Mouse (Mus musculus) hindlimb bud, embryonic 11.5 days (tissue): ENCODE results near the gene Syt7.
A peak's percentile ranks its signal among the peaks of the same experiment; 100 is the strongest.

ENCODE experiments used
- DNase-seq: peaks from one replicate; pipeline ENCODE4 v3.0.0-alpha.2; 2012; ENCODE audit warnings: low read depth, low spot score; ENCODE audit errors: extremely low spot score

Gene Syt7

DNA sequence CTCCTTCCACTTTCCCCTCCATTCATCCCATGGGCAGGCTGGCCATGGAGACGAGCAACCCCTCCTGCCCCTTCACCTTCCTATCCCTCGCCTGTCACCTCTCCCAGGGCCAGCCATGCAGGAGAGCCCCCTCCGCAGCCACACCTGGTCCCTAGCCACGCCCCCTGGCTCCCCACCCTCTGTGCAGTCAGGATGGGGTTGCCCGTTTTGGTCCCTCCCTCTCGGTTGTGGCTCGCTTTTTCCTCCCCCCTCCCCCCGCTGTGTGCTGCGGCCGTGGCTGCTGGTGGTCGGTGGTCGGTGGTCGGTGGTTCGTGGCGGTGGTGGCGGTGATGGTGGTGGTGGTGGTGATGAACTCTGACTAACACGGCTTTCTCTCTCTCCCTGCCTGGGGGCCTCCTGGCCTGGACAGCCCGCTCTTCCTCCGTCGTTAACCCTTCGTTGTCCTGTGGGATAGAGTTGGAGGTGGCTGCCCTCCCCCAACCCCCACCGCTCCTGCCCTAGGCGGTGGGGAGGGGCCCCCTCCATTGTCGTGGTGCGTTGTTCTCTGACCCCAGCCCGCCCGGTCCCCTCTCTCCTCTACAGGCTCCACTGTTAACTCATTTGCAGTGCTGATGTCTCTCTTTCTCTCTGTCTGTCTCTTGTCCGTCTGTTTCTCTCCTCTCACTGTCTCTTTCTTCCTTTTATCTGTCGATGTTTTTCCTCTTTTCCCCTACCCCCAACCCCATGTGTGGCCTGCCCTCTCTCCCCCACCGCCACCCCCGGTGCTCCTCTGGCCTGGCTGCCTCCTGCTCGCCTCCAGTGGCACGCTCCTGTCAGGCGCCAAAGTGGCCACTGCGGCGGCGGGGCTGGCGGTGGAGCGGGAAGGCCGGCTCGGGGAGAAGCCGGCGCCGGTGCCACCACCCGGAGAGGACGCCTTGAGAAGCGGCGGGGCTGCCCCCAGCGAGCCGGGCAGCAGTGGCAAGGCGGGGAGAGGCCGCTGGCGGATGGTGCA lies 33.4 kb downstream of the Syt7 start:
- no peak for DNase-seq

DNA sequence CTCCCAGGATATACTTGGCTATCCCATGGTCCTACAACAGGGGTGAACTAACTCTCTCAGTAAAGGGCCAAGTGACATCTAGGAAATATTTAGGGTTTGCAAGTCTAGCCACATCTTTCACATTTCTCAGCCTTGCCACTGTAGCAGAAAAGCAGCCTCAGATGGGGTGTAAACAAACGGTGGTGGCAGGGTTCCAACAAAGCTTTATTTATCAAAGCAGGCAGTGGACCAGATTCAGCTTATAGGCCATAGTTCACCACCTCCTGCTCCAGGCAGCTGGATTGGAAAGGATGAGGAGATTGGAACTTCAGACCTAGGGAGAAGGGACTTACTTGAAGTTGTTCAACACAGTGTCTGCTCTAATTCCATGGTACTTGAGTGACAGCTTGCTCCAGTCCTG lies 35.9 kb downstream of the Syt7 start:
- no peak for DNase-seq

DNA sequence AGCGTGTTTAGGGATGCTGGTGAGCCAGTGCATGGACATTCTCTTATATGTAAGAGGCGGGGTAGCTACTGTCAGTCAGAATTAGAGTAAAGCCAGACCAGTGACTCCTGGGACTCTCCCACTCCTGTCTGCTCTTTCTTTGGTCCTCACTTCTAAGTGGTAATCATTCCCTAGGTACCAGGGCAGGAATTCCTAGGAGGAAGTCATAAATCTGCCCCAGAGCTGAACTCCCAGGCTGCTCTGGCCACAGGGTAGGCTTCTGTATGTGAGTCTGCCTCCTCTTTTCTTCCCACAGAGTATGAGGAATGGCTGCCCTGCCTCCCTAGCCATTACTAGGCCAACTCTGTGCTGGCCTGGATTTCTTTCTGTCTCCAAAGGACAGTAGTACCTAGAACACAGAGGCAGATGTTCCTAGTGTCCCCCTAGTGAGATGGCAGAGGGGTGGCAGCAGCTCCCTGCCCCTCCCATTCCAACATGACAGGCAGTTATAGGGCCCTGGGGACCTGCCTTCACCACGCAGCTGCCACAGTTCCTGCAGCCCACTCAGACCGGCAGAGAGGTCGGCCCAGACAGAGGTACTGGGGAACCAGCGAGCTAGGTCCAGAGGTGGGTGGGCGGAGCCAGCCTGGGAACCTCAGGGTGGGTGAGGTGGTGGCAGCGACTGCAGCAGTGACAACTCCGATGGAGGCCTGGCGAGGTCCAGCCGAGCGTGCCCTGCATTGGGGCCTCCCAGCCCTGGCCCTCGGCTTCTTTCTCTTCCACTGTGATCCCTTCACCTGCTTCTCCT lies 36.8 kb downstream of the Syt7 start:
- no peak for DNase-seq

DNA sequence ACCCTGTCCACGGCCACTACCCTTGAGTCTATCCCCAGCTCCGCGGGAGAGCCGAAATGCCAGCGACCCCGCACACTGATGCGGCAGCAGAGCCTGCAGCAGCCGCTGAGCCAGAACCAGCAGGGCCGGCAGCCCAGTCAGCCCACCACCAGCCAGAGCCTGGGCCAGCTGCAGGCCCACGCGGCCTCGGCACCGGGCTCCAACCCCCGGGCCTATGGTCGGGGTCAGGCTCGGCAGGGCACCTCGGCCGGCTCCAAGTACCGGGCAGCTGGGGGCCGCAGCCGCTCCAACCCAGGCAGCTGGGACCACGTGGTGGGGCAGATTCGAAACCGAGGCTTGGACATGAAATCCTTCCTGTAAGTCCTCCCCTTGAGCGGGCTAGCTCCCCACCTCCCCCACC lies 37.4 kb downstream of the Syt7 start:
- DNase-seq = no peak

DNA sequence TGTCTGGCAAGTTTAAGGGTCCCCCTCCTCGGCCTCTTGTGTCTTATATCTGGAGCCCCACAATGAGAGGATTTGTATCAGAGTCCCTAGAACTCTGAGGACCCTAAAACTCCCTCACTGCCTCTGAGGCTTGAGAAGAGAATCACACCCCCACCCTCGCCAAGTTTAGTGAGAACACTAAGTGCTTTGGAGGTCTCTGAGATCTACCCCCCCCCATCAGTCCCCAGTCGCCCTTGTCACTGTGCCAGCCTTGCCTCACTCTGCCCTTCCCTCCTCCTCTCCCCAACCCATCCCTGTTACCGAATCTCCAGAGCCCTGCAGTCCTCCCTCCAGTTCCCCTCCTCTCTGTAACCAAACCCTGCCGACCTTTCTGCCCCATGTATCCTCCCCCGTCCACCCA lies 37.9 kb downstream of the Syt7 start:
- DNase-seq = no peak

DNA sequence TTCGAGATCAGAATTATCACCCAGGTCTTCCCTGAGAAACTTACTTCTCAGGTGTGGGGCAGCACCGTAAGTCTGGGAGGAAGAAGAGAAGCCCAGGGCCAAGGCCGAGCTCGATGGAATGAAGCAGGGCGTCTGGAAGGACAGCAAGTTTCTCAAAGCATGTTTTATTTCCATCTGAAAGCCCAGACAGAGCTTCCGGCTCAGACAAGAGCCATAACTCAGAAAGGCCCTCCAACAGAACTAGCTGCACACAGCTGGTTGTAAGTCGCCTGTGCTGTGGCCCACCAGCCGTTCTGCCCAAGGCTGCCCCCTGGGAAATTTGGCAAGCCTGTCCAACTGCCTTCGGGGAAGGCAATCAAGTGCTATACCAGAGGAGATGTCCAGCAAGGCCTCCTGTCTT lies 38.5 kb downstream of the Syt7 start:
- DNase-seq = no peak

DNA sequence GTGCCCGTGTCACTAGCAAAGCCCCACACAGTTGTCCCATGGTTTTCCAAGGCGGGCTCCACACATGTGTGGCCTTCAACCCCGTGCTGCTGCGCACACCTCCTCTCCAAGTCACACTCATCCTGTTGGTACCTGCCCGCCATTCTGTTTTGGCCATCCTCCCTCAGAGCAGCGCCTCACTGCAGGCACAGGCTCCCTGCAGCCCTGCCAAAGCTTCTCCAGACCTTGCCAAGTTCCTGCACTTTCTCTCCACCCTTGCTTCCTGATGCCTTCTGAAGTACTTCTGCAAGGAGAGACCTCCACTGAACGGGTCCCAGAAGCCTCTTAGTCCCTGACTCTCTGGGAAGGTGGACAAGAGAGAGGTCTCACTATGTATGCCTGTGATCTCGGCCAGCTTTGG lies 40.5 kb downstream of the Syt7 start:
- no peak for DNase-seq

DNA sequence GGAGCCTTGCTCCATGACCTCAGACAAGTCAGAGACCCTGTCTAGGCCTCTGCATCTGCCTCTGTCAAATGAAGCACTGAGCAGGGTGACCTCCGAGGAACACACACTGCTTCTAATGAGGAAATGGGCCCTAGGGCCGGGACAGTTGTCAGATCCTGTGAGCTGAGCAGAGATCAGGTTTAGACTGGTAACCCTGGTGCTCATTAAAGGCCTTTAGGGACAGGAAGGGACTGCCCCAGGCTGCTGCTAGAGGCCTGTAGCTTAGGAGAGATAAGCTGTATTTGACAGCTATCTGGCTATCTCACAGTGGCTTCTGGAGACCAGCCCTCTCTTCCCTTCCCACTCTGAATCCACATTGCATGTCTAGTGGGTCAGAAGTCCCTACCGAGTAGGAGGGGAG lies 42.5 kb downstream of the Syt7 start:
- no peak for DNase-seq

DNA sequence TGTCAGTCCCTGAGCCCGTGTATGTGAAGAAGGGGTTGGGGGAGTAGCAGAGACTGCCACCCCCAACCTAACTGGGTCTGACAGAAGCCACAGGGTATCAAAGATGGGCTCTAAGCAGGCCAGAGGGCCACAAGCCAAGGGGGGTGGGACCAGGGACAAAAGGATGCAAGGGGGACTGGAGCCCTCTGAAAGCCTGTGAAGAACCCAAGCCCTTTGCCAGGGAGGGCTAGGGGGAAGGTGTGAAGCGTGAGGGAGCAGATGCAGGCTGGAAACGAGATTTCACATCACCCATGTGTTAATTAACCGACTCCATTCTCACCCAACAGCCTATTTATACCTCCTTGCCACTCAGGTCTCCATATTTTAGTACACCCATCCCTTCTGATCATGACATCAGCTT lies 43.0 kb downstream of the Syt7 start:
- DNase-seq = no peak

DNA sequence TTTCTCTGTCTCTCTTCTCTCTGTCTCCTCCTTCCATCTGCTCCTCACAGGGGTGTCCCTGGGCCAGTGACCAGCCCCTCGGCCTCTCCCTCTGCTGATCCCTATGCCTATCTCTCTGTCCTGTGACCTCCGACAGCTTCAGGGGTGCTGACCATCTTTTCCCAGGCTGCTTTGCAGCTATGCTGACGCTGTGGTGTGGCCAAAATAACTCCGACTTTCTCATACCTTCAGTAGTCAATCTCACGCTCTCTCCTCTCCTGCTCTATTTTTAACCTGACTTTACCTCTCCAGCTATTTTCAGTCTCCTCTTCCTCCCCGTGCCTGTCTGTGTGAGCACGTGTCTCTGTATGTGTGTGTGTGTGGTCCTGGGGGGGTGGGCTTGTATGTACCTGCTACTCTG lies 44.3 kb downstream of the Syt7 start:
- DNase-seq = no peak

DNA sequence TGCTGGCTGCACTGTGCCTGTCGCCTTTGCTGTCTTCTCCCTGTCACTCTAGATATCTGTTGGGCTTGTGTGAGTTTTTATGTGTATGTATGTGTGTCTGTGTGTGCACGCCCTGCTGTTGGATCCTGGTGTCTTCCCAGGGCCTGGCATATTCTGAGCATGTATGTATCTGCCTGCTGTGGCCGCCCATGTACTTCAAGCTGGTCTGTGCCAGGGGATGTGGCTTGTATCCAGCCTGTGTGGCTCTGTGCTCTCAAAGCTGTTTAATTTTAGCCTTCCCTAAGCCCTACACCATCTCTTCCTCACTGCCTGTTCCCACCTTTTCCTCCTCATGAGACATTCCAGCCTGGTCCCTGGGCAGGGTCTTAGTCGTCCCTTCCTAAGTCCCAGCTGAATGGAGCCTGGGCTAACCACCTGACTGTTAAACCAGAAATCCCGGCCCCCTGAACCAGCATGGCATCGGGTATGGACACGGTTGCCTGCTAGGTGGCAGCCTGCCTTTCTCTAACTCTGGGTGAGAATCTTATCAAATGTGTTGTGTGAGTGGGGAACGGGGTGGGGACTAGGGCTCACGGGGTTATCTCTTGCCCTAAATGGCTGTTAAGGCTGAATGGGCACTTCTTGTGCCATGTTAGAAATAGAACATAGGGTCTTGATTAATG lies 45.1 kb downstream of the Syt7 start:
- DNase-seq = no peak

DNA sequence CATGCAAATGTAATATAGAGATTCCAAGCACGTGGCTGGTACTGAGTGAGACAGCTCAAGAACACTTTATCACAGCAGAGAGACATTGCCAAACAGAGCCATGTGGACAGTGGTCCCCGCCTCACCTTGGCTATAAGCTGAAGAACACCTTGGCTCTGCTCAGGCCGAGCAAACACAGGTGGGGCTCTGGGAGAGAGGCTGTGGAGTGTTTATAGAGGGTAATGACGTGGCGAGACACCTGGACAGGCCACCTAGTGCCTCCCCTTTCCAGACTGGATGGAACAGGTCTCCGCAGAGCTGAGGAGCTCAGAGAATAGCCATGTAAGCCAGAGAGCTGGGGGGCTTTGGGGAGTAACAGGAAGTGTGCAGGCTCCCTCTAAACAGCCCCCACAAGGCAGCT lies 46.0 kb downstream of the Syt7 start:
- no peak for DNase-seq

DNA sequence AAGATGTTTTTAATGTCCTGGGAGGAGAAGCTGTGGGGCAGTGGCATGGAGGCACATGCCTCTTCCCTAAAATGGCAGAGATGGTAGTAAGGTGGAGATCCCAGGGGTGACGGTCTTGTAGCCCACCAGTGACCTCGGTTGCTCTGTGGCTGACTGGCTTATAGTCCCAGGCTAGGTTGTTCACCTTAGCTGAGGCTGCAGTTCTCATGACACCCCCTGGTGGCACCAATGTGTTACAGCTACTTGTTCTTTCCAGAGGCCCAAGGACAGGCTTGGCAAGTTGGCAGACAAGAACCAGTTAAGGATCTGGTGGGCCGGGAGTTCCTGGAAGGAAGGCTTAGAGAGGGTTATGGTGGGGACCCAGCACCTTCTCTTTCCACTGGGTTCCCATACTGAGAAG lies 47.0 kb downstream of the Syt7 start:
- DNase-seq = no peak

DNA sequence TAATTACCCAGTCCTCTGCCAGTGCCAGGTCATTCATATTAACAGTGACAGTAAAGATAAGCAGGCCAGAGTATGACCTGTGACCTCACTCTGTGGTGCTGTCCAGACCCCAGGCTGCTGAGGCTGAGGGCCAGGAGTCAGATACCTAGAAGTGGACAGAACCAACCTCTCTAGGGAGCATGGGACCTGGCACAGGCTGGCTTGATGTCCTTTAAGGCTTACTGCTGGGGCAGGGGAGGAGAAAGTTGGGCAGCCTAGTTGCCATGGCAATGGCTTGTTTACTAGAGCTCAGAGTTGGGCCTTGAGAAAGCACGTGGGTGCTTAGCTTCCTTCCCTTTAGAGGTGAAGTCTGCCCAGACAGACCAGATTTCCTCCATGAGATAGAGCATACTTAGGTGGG lies 47.8 kb downstream of the Syt7 start:
- no peak for DNase-seq

DNA sequence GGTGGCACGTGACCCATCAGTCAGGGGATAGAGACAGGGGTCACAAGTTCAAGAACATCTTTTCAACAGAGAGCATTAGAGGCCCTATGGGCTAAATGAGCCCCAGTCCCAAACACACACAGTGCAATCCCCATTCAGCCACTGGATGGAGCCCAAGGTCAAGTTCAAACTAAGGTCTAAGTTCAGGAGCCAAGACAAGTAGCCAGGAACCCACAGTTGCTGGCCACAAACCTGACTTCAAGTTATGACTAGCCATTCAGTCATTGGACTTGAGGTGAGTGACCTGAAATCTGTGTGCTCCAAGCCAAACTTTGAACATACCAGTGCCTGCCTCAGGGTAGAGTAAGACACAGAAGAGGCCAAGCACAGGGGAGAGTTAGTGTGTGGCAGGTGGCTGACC lies 48.6 kb downstream of the Syt7 start:
- DNase-seq = no peak

DNA sequence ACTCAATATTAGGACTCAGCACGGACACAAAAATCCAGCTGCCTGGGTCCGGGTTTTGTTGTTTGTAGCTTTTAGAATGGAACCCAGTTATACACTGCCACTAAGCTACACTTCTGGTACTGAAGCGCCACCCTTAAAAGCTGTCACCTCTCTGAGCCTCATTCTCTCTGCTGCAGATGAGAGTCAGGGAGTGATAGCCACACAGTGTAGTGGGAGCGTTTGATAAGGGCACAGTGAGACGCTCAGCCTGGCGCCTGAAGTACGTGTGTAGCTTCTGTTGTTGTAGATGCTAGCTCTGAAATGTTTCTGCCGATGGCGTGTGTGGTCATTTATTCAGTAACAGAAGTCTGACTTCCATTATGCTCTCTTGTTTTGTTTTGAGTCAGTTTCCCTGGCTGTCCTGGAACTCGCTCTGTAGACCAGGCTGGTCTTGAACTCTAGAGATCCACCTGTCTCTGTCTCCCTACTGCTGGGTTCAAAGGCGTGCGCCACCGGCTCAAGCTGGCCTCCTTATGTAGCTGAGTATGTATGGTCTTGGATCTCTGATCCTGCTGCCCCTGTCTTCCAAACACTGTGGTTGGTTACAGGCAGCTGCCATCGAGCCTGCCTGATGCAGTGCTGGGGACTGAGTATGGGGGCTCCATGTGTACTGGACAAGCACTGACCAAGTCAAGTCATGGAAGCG lies 55.9 kb downstream of the Syt7 start:
- DNase-seq = no peak

DNA sequence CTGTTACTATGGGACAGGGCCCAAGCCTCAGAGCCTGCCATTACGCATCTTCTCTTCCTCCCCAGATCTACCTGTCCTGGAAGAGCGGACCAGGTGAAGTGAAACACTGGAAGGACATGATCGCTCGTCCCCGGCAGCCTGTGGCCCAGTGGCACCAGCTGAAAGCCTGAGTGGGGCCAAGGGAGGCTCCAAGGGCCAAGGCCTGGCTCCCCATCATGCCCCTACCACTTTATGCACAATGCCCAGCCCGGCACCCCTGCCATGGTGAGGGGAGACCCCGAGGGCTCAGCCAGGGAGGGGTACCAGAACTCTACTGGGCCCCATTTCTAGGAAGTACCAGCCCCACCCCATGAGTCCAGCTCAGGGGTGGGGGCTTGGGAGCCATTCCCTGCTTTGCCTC lies 59.4 kb downstream of the Syt7 start:
- DNase-seq = no peak

DNA sequence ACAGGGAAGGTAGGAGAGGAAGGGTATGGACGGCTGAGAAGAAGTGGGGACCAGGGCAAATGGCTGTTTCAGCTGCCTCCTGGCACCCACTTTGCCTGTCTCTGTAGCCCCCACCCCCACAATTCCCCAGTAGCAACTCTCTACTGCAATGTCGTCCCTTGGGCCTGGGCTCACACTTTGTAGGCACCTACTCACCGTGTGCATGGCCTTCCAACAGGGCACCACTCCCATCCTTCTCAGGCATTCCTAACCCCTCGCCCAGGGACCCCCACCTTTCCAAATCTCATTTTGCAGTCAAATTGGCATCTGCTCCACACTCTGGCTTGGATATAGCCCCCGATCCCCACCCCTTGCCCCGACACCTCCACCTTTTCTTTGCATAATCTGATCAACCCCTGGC lies 60.3 kb downstream of the Syt7 start:
- no peak for DNase-seq

DNA sequence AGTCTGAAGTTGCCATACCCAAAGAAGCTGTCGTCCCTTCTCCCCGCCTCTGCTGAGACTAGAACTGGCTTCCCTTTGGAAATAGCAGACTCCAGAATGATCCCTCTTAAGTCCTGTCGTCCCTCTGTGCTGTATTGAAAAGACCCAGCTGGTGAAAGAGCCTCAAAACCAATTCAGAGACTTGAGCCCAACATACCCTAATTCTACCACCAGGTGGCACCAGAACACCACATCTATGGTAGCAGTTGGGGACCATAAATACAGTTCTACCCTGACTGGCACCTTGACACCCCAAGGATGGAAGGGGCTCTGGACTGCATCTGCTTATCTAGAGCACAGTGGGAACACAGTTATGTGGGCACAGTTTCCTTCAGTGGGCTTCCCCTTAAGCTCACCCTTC lies 60.8 kb downstream of the Syt7 start:
- DNase-seq = peak; percentile 79

DNA sequence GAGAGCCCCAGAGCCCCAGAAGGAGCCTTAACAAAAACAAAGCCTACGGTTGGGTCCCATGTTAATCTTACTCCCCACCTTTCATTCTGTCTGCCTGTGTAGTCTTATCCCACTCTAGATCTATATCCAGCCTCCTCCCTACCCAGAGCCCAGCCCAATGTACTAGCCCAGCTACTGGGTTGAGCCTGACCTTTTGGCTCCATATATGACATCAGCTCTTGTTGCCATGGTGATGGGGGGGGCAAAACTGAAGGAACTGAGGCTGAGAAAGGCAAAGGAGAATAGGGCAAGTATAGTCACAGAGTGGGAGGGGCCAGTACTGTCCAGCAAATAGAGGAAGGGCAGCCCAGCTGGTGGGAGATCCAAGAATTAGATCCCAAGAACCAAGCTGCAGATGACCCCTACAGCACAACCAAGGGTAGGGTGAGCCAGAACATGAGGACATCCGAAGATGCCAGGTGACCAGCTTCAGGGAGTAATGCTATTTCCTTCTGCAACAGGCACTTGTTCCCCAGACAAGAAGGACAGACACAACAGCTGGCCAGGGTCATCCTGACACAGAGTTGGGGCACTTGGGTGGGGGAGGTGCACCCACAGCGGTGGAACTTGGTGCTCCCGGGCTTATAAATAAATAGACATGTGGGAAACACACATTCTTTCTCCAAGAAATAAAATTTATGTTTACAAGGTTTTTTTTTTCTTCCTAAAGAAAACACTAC lies 66.0 kb downstream of the Syt7 start:
- DNase-seq = no peak

DNA sequence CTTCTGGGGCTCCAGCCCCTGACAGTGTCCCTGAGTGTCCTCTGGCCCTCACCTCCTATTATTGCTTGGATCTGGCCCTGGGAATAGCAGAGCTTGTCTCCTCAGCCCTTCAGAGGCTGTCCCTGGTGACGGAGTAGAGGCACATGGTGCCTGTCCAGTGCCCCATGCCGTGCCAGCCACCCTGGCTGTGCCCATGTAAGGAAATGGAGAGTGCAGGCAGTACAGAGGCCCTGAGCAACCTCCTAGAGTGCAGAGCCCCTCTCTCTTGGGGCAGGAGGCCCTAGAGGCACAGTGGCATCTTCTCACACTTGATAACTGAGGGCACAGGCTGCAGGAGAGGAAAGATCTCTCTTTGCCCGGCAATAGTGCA lies 66.5 kb downstream of the Syt7 start:
- no peak for DNase-seq
